Mouse (Mus musculus) left cerebral cortex, adult 2 months (tissue): Measurements from ENCODE around the gene Nr5a2. TPM values are rescaled to one million over a fixed set of nuclear protein-coding genes. Genes with fewer than 3 reads are reported as not detected.
A peak's percentile ranks its signal among the peaks of the same experiment; 100 is the strongest.

ENCODE experiments used
- DNase-seq, 2 experiments: peaks; one replicate each; pipeline ENCODE4 v3.0.0; 2021 to 2022; ENCODE audit warnings: low spot score in 2 of 2, mixed read lengths in 1 of 2; ENCODE audit errors: extremely low spot score in 1 of 2
- H3K27ac ChIP-seq: fragments of 200-600 bp; 2 replicates; pipeline ENCODE4 v1.8.1; 2022
- H3K4me3 ChIP-seq: fragments of 200-600 bp; 2 replicates; pipeline ENCODE4 v1.8.1; 2022
- CTCF ChIP-seq: fragments of 200-600 bp; IDR thresholded peaks from 2 replicates; pipeline ENCODE4 v1.8.1; 2022; ENCODE audit warnings: antibody characterized with exemption, mild to moderate bottlenecking, moderate library complexity
- intact Hi-C: fragments of 180-260 bp; cut with DNase I; formaldehyde crosslinking; loops from one replicate; pipeline ENCODE4 v1.15.1; 2025
- total RNA-seq, 2 experiments: library from RNA; stranded (reverse); gene quantifications; 2 replicates each; pipeline ENCODE4 v1.2.3; 2021

The Nr5a2 gene
- total RNA-seq, 2 experiments from 2014 or later, result not detected

DNA sequence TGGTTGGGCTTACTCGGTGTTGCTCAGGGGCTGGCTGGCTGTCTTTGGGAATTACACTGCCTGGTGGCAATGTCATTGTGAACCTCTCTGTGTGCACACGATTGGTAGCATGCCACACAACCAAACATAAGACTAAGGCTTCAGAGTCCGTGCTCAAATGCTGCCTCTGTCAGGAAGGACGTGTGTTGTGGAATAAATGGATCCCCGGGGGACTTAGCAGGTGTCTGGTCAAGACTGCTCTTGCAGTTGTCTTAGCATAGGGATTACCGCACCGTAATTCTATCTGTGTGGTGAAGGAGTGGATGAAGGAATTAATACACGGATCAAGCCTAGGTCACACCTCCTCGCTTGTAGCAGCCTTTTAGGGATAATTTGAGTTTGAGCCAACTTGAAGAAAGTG is 32.8 kb downstream of the Nr5a2 start:
- no peak for DNase-seq
- Histone ChIP-seq H3K4me3 (no peak overlapping the region), H3K27ac (no peak overlapping the region)
- intact Hi-C loops, result no loop called here
- no peak for TF ChIP-seq CTCF

DNA sequence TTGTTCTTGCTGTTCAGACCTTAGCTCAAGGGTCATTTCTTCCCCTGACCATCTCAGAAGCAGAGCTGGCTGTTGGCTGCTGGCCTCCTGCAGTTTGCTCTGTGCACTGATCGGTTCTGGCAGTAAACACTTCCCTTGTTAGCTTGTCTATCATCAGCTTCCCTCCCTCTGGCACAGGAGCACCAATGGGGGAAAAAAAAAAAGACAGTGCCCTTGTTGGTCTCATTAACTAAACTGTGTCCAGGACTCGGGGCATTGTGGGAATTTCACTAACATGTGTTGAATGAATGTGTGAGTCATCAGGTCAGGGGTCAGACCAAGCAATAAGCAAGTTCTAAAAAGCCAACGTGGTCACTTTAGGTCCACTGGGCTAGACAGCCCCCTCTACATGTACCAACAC is 34.2 kb downstream of the Nr5a2 start:
- intact Hi-C loops, result no loop called here
- no peak for DNase-seq
- no peak overlapping the region for H3K27ac ChIP-seq
- H3K4me3 ChIP-seq, result no peak overlapping the region
- no peak for TF ChIP-seq CTCF

DNA sequence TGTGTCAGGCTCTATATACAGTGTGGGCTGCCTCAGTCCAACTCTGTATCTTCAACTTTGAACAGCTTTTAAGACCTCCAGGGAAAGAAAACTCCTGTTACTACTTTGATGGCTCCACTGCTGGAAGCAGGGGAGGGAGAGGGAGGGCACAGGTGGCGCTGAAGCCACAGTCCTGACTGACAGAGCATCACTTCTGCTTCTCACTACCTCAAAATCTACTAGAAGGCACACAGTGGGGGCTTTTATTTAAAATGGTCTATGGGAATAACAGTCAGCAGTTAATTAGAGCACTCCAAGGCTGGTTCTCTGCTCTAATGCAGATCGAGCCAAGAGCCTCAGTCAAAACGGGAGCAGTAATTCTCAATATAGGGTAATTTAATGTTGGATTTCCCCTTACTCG is 40.2 kb downstream of the Nr5a2 start:
- DNase-seq, result no peak
- intact Hi-C loops, result no loop called here
- no peak overlapping the region for H3K27ac ChIP-seq
- TF ChIP-seq CTCF, result no peak
- no peak overlapping the region for H3K4me3 ChIP-seq

DNA sequence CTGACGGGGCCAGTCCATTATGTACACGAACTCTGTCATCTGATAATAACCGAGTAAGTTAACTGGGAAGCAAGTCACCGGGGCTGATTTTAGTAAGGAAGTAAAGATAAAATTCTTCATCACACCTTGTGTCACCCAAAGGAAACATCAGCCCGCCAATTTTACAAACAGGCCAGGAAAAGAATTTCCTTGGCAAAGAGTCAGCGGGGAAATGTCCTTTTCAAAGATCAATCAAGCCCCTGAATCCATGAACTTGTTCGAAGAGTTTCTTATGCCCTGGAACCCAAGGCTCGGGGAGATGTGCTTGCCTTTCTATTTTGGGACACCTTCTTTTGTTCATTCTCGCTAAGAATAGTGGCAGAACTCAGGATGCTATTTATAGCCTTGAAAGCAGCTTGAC is 41.5 kb downstream of the Nr5a2 start:
- intact Hi-C loops, result no loop called here
- Histone ChIP-seq H3K4me3 (no peak overlapping the region), H3K27ac (no peak overlapping the region)
- no peak for DNase-seq
- no peak for TF ChIP-seq CTCF

DNA sequence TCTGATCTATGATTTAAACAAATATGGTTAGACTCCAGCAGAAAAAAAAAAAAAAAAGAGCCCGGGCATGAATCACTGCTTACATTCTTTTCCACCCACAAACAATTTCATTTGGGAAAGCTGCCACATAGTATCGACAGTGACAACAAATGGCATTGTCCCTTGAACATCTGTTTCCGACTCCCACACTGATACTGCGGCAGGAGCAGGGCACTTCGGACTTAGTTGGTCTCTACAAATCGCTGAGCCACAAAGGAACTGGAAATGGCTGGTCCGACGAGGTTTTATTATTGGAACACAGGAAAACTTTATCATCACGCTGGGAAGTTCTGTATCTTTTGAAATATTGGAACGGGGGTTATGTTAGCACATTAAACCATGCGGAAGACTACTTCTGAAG is 44.8 kb downstream of the Nr5a2 start:
- DNase-seq, result peak; percentile 9 to 11
- H3K27ac ChIP-seq, result no peak overlapping the region
- TF ChIP-seq CTCF, result no peak
- intact Hi-C loops, result no loop called here
- H3K4me3 ChIP-seq, result no peak overlapping the region

DNA sequence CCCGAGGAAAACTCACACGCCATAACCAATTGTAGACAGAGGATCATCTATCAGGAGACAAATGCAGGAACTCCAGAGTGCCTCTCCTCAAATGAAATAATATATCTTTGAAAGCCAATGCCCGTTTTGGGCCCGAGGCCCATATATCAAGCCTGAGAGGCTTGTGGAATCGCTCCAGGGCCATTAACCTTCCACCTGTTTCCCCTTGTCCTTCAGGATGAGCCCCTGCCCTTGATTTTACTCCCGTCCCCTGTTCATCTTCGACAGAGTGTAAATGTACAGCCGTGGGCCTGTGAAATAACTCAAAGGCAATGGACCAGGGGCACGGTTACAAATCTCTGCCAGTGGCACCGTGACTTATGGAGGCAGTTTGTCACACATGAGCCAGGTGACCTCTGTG is 48.3 kb downstream of the Nr5a2 start:
- no peak overlapping the region for H3K4me3 ChIP-seq
- no peak for TF ChIP-seq CTCF
- DNase-seq, result no peak
- intact Hi-C loops, result no loop called here
- no peak overlapping the region for H3K27ac ChIP-seq

DNA sequence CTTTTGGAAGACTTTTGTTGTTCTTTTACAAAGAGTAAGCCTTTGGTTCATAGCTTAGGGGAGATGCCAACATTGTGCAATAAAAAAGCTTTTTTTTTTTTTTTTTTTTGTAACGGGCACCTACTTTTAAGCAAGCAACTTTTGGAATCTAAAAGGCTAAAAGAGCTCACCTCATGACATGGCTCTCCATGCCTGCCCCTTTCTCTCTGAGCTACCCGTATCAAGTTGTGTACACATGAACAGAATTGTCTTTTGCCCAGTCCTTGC is 48.7 kb downstream of the Nr5a2 start:
- intact Hi-C loops, result no loop called here
- no peak for TF ChIP-seq CTCF
- Histone ChIP-seq H3K27ac (no peak overlapping the region), H3K4me3 (no peak overlapping the region)
- DNase-seq, result no peak

DNA sequence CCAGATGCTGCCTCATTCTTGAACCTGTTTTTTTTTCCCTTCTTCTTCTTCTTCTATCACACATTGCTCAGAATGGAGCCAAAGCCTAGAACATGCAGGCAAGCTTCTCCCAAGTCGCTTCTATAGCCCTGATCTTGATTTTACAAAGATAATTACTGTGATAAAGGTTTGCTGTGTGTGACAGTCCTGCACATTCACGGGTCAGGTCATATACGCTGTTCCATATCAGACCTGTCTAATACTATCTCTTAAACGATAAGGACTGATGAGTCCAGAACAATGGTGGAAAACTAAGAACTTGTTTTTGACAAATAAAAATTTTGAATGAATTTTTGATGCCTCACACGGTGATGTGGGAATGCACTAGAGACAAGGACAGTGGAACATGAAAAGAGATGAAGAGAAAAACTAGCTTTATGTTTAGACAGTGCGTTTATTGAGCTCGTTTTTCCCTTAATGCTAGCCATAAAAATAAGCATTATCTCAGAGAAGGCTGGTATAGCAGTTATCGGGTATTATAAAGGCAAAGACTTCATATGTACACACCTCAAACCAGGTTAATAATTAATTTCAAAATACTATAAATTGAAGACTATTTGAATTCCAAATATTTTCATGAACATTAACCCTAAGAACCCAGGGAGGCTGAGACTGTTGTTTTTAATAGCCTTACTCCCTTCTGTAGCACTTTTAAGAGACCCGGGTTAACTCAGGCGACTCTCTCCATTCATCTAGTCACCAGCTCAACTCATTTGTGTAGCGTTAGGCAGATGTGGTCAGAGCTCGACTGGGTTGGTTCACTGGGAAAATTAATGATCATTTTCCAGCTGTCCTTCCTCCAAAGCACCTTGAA is 49.3 kb downstream of the Nr5a2 start:
- no peak for DNase-seq
- intact Hi-C loops, result no loop called here
- TF ChIP-seq CTCF, result no peak
- Histone ChIP-seq H3K27ac (no peak overlapping the region), H3K4me3 (no peak overlapping the region)

DNA sequence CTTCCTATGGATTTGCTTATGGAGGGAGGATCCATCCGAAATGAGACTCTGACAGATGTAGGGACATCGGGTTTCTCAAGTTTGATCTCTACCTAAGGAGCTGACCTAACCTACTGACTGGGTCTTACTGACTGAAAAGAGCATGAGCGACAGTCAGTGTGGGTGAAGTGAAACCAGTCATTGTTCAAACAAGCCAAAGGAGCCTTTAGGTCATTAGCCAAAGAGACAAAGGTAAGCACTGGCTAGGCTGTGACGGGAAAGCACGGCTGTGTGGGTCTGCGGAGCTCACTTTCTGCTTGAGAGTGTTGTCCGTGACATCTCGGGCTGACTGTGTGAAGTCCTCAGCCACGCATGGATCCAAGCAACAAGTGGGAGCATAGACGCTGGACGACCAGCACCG is 50.1 kb downstream of the Nr5a2 start:
- Histone ChIP-seq H3K27ac (no peak overlapping the region), H3K4me3 (no peak overlapping the region)
- no peak for DNase-seq
- TF ChIP-seq CTCF, result no peak
- intact Hi-C loops, result no loop called here

DNA sequence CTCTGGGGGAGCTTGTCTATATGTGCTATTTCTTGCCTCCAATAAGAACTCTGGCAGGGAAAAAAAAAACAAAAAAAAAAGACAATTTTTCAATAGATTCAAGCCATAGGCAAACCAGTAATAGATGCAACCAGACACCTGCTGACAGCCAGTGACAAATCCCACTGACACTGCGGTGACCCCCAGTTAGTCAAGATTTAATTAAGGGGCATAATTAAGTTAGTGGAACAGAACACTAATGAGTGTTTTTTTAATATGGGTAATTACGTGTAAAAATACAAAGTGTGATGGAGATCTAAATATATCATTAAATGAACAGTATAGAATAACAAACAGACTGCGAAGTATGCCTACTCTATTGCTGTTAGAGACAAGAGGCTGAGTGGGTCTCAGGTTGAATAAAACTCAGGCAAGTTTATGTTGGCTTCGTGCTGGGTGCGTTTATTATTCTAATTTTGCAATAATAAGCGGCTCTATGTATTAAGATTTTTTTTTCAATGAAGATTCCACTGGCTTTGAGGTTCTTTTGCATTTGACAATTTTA is 50.7 kb downstream of the Nr5a2 start:
- no peak overlapping the region for H3K4me3 ChIP-seq
- no peak for TF ChIP-seq CTCF
- intact Hi-C loops, result no loop called here
- no peak overlapping the region for H3K27ac ChIP-seq
- DNase-seq, result no peak

DNA sequence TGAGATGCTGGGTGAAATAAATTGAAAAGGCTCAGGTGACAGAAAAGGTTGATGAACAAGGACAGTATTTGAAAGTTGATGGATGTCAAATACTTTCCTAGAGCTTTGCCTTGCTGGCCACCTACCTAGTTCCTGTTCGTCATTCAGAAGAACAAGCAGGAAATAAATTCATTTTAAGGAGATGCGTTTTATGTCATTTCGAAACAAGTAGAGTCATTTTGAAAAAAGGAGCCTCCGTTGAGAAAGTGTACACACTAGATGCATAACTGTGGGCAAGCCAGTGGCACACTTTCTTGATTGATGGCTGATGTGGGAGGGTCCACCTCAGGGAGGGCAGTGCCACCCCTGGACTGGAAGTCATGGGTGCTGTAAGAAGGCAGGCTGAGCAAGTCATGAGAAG is 62.1 kb downstream of the Nr5a2 start:
- Histone ChIP-seq H3K4me3 (no peak overlapping the region), H3K27ac (no peak overlapping the region)
- TF ChIP-seq CTCF, result no peak
- DNase-seq, result no peak
- intact Hi-C loops, result no loop called here

DNA sequence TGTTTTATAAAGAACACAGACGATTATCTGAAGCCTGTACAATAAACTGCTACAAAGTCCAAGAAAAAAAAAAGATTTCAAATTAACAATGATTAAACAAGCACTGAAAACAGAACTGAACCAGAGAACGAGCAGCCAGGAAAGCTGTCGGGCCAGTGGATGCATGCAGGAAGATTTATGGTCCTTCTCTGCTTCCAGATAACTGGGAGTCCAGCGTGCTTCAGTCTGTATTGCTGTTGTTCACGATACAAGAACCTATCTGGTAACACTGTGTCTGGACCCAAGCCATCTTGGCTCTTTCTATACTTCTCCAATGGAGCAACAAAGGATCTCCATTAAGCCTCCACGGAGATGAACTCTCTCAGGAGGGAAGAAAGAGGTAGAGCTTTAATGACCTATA is 63.9 kb downstream of the Nr5a2 start:
- Histone ChIP-seq H3K27ac (no peak overlapping the region), H3K4me3 (no peak overlapping the region)
- intact Hi-C loops, result no loop called here
- no peak for TF ChIP-seq CTCF
- DNase-seq, result no peak

DNA sequence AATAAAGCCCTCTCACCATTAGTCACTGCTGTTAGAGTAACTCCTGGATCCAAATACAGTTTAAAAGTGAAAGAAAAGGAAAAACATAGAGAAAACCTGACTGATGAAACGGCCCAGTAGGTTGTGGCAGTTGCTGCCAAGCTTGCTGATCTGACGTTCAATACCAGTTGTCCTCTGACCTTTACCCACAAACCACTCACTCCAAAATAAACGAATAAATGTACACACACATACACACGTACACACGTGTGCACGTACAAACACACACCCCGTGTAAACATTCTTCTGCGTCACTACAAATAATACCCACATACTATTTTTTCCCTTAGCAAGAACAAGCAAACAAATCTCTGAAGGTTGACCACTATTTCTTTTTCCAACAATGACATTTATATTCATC is 64.4 kb downstream of the Nr5a2 start:
- Histone ChIP-seq H3K4me3 (no peak overlapping the region), H3K27ac (no peak overlapping the region)
- no peak for TF ChIP-seq CTCF
- DNase-seq, result no peak
- intact Hi-C loops, result no loop called here
